Mouse (Mus musculus) ES-Bruce4 (cell line): ENCODE data around the gene Bend3. TPM values are rescaled to one million over a fixed set of nuclear protein-coding genes. Genes with fewer than 3 reads are reported as not detected.
"Not testable (repeated sequence)": the region's sequence is repeated elsewhere in the genome, so short reads cannot be mapped to it uniquely, and the experiment has no call there.

Experiments
- H3K27ac ChIP-seq: 2 replicates; pipeline ENCODE4 v1.5.1; 2012; ENCODE audit warnings: low read length, inconsistent platforms; ENCODE audit not compliant: insufficient read depth
- H3K27me3 ChIP-seq: 2 replicates; pipeline ENCODE4 v1.6.1; 2012; ENCODE audit warnings: mild to moderate bottlenecking, low read length, inconsistent platforms; ENCODE audit not compliant: control insufficient read depth, poor library complexity, insufficient read depth, severe bottlenecking
- H3K36me3 ChIP-seq: 2 replicates; pipeline ENCODE4 v1.6.1; 2012; ENCODE audit warnings: inconsistent platforms, mild to moderate bottlenecking, low read length, moderate library complexity; ENCODE audit not compliant: control insufficient read depth, poor library complexity, insufficient read depth, severe bottlenecking
- H3K4me1 ChIP-seq: one replicate; pipeline ENCODE4 v1.8.1; 2011; ENCODE audit warnings: low read length; ENCODE audit not compliant: control insufficient read depth, insufficient read depth
- H3K4me3 ChIP-seq: 2 replicates; pipeline ENCODE4 v1.5.1; 2011; ENCODE audit warnings: low read depth, mild to moderate bottlenecking, low read length
- H3K9ac ChIP-seq: 2 replicates; pipeline ENCODE4 v1.6.1; 2012; ENCODE audit warnings: low read depth, mild to moderate bottlenecking, inconsistent platforms; ENCODE audit not compliant: poor library complexity, severe bottlenecking
- H3K9me3 ChIP-seq: replicated peaks from 2 replicates; pipeline ENCODE4 v1.6.1; 2012; ENCODE audit warnings: mild to moderate bottlenecking, low read length, inconsistent platforms; ENCODE audit not compliant: control insufficient read depth, poor library complexity, insufficient read depth, severe bottlenecking
- CTCF ChIP-seq: IDR thresholded peaks from one replicate; pipeline ENCODE4 v1.8.1; 2011; ENCODE audit warnings: low read depth, low read length
- EP300 ChIP-seq: IDR thresholded peaks from 2 replicates; pipeline ENCODE4 v1.6.1; 2011; ENCODE audit warnings: low read depth, low read length; ENCODE audit not compliant: insufficient read depth
- POLR2A ChIP-seq: IDR thresholded peaks from one replicate; pipeline ENCODE4 v1.8.1; 2011; ENCODE audit warnings: low read length; ENCODE audit not compliant: insufficient read depth
- polyA plus RNA-seq: library from polyadenylated mRNA; stranded (reverse); fragments of >200 nt; gene quantifications from 2 replicates; pipeline ENCODE4 v1.2.4, GENCODE M21; 2011; ENCODE audit warnings: low read depth; ENCODE audit not compliant: missing spikeins, insufficient read depth, insufficient read length

Bend3 gene
- polyA plus RNA-seq, 1 experiment = 18.2 TPM

- H3K9me3 ChIP-seq = no peaks in the 10 kb centered on the region
- no peaks in the 10 kb centered on the region for H3K27me3 ChIP-seq
- no peak overlapping the region for H3K4me3 ChIP-seq
- TF ChIP-seq CTCF = no peak
- no peak overlapping the region for H3K9ac ChIP-seq
- H3K4me1 ChIP-seq = peaks cover 8% of the 10 kb centered on the region
- no peaks in the 10 kb centered on the region for H3K36me3 ChIP-seq
- H3K27ac ChIP-seq = no peak overlapping the region
Observed at GRCm38 (mm10) chr10:43512976-43513375, 34.3 kb downstream of the Bend3 start.

DNA sequence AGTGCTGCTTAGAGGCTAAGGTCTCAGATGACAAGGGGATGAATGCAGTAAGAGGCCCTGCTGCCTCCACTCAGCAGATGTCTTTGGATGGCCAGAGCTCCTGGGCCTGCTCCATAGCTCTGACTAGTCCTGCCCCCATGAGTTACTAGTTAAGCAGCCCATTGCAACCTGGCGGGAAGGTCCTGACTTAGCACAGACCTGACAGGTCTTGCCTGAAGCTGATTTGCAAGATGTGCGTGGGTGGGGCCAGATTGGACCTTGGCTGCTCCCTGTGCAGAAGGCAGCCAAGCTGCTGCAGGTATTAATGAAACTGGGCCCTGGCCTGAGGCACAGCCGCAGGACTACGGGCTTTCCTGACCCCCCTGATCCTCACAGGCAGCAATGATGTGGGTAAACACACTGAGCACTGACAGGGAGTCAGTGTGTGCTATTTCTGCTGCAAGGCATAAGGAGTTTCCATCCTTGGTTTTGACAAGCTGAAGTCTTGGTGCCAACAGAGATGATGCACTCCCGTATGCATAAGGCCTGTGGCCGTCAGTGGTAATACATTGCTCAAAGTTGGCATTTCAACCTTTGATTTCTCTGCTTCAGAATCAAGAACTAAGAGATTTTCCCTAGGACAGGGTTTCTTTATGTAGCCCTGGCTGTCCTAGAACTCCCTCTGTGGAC is 38.5 kb downstream of the Bend3 start:
- no peaks in the 10 kb centered on the region for H3K9me3 ChIP-seq
- TF ChIP-seq POLR2A (no peak), CTCF (no peak), EP300 (no peak)

GRCm38 (mm10) chr10:43517836-43518235 is 39.2 kb downstream of the Bend3 start:
- no peak overlapping the region for H3K27ac ChIP-seq
- no peaks in the 10 kb centered on the region for H3K4me1 ChIP-seq
- no peaks in the 10 kb centered on the region for H3K9me3 ChIP-seq
- H3K27me3 ChIP-seq = no peaks in the 10 kb centered on the region
- no peak overlapping the region for H3K9ac ChIP-seq
- TF ChIP-seq CTCF (no peak), EP300 (no peak), POLR2A (no peak)
- no peaks in the 10 kb centered on the region for H3K36me3 ChIP-seq
- H3K4me3 ChIP-seq = no peak overlapping the region

More for the DNA sequence above, 38.5 kb downstream of the Bend3 start:
- no peak overlapping the region for H3K27ac ChIP-seq
- H3K36me3 ChIP-seq = no peaks in the 10 kb centered on the region
- H3K27me3 ChIP-seq = no peaks in the 10 kb centered on the region
- no peak overlapping the region for H3K9ac ChIP-seq
- no peaks in the 10 kb centered on the region for H3K4me1 ChIP-seq
- H3K4me3 ChIP-seq = no peak overlapping the region

DNA sequence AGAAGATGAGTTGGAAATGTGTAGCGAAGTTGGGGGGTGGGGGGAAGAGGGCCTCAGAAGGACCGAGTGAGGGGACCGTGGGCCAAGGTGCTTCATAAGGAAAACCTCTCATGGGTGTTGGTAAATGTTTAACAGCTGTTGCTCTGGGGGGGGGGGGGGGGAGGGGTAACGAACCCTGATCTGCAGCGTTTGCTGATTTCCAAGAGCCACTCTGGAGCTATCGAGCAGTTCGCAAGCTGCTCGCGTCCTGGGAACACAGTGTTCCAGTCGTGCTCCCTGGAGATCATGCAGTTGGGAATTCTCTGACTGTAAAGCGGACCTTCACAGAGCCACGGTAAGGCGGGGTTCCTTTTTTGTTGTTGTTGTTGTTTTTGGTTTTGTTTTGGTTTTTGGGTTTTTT is 39.7 kb downstream of the Bend3 start:
- Histone ChIP-seq H3K27ac (no peak overlapping the region), H3K27me3 (no peaks in the 10 kb centered on the region), H3K36me3 (no peaks in the 10 kb centered on the region), H3K9ac (no peak overlapping the region), H3K4me3 (no peak overlapping the region; the same call in 1 of the 2 replicates), H3K4me1 (no peaks in the 10 kb centered on the region), H3K9me3 (no peaks in the 10 kb centered on the region)
- TF ChIP-seq EP300 (no peak), CTCF (no peak), POLR2A (no peak)

DNA sequence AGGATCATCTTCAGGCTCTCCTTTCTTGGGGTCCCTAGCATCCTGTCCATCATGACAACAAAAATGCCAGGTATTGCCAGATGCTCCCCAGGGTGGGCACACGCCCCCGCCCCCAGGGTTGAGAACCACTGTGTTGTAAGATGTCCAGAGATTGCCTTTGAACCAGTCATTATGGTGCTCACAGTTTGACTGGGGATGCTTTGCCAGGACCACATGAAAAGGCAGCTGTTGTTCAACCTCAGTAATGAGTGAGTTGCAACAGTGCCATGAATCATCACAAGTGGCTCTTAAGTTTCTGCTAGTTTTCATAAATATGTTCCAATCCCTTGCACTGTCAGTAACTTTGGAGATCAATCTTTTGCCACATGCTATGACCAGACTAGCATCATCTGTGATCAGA is 41.3 kb downstream of the Bend3 start:
- no peak overlapping the region for H3K9ac ChIP-seq
- H3K27ac ChIP-seq = no peak overlapping the region
- no peaks in the 10 kb centered on the region for H3K4me1 ChIP-seq
- no peak overlapping the region for H3K4me3 ChIP-seq
- H3K36me3 ChIP-seq = no peaks in the 10 kb centered on the region
- H3K9me3 ChIP-seq = no peaks in the 10 kb centered on the region
- TF ChIP-seq CTCF (no peak), POLR2A (no peak), EP300 (no peak)
- no peaks in the 10 kb centered on the region for H3K27me3 ChIP-seq

GRCm38 (mm10) chr10:43523931-43524330 is 45.3 kb downstream of the Bend3 start, which contains the start of gene Gm9803:
TSS of gene Gm9803 (plus strand) at chr10:43524084.
- not testable (repeated sequence) for H3K9me3 ChIP-seq, H3K9ac ChIP-seq, H3K27ac ChIP-seq, H3K36me3 ChIP-seq, H3K27me3 ChIP-seq, H3K4me1 ChIP-seq, H3K4me3 ChIP-seq
